Mouse (Mus musculus): ENCODE measurements around the gene Sfxn2. TPM values are rescaled to one million over a fixed set of nuclear protein-coding genes. Genes with fewer than 3 reads are reported as not detected.

Gene Sfxn2
- 8.8 and 10.9 TPM in 2 replicates for polyA plus RNA-seq (2015; fragmentation: Nextera tagmentation; extraction: Ambion mirVana)

DNA sequence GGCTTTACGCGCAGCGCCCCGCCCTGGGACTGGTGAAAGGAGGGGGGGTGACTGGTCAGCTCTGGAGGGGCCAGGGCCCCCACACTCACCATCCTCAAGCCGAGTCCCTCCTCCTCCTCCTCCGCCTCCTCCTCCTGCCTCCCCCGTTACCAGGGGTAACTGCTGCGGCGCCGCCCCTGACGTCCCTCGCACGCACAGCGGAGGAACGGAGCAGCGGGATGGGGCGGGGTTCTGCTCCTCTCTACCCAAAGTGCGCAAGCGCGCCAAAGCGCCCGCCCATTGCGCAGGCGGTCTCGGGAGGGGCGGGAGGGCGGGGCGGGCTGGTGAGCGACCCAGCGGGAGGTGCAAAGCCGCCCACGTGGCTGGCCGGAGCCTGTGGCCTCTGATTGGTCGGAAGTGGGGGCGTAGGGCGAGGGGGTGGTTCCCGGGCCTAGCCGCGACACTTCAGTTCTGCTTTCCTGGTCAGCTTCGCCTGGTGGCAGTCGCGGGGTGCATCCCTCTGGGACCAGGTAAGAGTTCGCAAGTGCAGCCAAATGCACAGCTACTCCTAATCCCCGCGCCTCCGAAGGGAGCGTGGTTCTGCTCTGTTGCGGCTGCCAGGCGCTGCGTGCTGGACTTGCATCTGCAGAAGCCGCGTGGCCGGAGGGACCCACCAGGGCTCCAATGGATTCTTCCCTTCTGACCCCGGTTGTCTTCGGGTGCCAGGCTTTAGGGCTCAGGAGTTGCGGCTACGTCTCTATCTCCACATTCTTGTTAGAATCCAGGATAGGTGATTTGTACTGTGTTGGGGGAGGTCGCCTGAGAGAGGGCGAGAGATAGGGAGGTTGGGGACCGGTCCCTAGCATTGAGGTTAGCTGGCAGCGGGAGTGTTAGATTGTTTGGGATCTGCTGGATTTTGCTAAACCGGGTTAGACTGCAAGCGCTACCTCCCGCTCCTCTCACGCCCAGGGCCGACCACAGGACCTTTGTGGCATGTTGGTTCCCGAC, at the start of gene Sfxn2, which contains the start of gene Arl3:
Sfxn2 (plus strand) TSS at position 415 of the 987 bp plus-strand sequence.
Arl3 (minus strand) TSS at position 248 of the 987 bp plus-strand sequence.
- no peaks in the 10 kb centered on the region for H3K27me3 ChIP-seq
- ATAC-seq (replicated peaks; ENCODE audit: insufficient number of reproducible peaks, insufficient read depth, low FRiP score, low read depth) = peak; percentile 96
- H3K36me3 ChIP-seq = no peaks in the 10 kb centered on the region
- no peaks in the 10 kb centered on the region for H3K9me3 ChIP-seq (replicated peaks)
- H3K27ac ChIP-seq = peak within 1 kb of the TSS; percentile 85
- under 1% methylated on average over 66 of the region's 67 CpGs for WGBS
- peak within 1 kb of the TSS; percentile 68 for H3K4me3 ChIP-seq
- H3K4me1 ChIP-seq (replicated peaks) = peaks cover 21% of the 10 kb centered on the region
- peak within 1 kb of the TSS; percentile 89 for H3K4me2 ChIP-seq
- H3K9ac ChIP-seq = peak within 1 kb of the TSS; percentile 70

- Histone ChIP-seq H3K36me3 (no peaks in the 10 kb centered on the region), H3K9me3 (replicated peaks) (no peaks in the 10 kb centered on the region), H3K9ac (peak overlapping the region; percentile 38), H3K4me2 (peak overlapping the region; percentile 70), H3K27me3 (no peaks in the 10 kb centered on the region), H3K4me1 (replicated peaks) (peaks cover 79% of the 10 kb centered on the region), H3K4me3 (peak overlapping the region; percentile 31), H3K27ac (peak overlapping the region; percentile 81)
- 9% methylated on average over 20 of the region's 20 CpGs for WGBS
- peak; percentile 77 for ATAC-seq (replicated peaks; ENCODE audit: insufficient number of reproducible peaks, insufficient read depth, low FRiP score, low read depth)
Observed at GRCm38 (mm10) chr19:46523480-46524151, 49.5 kb upstream of the Sfxn2 start.

- H3K9ac ChIP-seq = peak overlapping the region; percentile 38
- WGBS = 8% methylated on average over 6 of the region's 6 CpGs
- no peaks in the 10 kb centered on the region for H3K36me3 ChIP-seq
- H3K27ac ChIP-seq = peak overlapping the region; percentile 81
- H3K4me1 ChIP-seq (replicated peaks) = peaks cover 79% of the 10 kb centered on the region
- no peak for ATAC-seq (replicated peaks; ENCODE audit: insufficient number of reproducible peaks, insufficient read depth, low FRiP score, low read depth)
- no peaks in the 10 kb centered on the region for H3K27me3 ChIP-seq
- peak overlapping the region; percentile 31 for H3K4me3 ChIP-seq
- peak overlapping the region; percentile 70 for H3K4me2 ChIP-seq
- no peaks in the 10 kb centered on the region for H3K9me3 ChIP-seq (replicated peaks)
Observed at GRCm38 (mm10) chr19:46524152-46524544, 49.0 kb upstream of the Sfxn2 start.

GRCm38 (mm10) chr19:46524601-46525321, 48.4 kb upstream of the Sfxn2 start:
- Histone ChIP-seq H3K9me3 (replicated peaks) (no peaks in the 10 kb centered on the region), H3K36me3 (no peaks in the 10 kb centered on the region), H3K27ac (peak overlapping the region; percentile 81), H3K27me3 (no peaks in the 10 kb centered on the region), H3K4me3 (peak overlapping the region; percentile 31; the same call in 1 of the 2 replicates), H3K4me2 (peak overlapping the region; percentile 70), H3K9ac (peak overlapping the region; percentile 38; the same call in 1 of the 2 replicates), H3K4me1 (replicated peaks) (peaks cover 81% of the 10 kb centered on the region)
- ATAC-seq (replicated peaks; ENCODE audit: insufficient number of reproducible peaks, insufficient read depth, low FRiP score, low read depth) = 0 out of 2 replicates have a peak, but pooled peaks have one; percentile 5
- 28% methylated on average over 14 of the region's 14 CpGs for WGBS

- Histone ChIP-seq H3K4me2 (no peak overlapping the region), H3K27ac (peak overlapping the region; percentile 81), H3K36me3 (no peaks in the 10 kb centered on the region), H3K9me3 (replicated peaks) (no peaks in the 10 kb centered on the region), H3K27me3 (no peaks in the 10 kb centered on the region), H3K9ac (no peak overlapping the region), H3K4me1 (replicated peaks) (peaks cover 91% of the 10 kb centered on the region), H3K4me3 (no peak overlapping the region)
- no peak for ATAC-seq (replicated peaks; ENCODE audit: insufficient number of reproducible peaks, insufficient read depth, low FRiP score, low read depth)
- WGBS = 51% methylated on average over 10 of the region's 10 CpGs
Observed at GRCm38 (mm10) chr19:46525691-46526631, 47.2 kb upstream of the Sfxn2 start.

DNA sequence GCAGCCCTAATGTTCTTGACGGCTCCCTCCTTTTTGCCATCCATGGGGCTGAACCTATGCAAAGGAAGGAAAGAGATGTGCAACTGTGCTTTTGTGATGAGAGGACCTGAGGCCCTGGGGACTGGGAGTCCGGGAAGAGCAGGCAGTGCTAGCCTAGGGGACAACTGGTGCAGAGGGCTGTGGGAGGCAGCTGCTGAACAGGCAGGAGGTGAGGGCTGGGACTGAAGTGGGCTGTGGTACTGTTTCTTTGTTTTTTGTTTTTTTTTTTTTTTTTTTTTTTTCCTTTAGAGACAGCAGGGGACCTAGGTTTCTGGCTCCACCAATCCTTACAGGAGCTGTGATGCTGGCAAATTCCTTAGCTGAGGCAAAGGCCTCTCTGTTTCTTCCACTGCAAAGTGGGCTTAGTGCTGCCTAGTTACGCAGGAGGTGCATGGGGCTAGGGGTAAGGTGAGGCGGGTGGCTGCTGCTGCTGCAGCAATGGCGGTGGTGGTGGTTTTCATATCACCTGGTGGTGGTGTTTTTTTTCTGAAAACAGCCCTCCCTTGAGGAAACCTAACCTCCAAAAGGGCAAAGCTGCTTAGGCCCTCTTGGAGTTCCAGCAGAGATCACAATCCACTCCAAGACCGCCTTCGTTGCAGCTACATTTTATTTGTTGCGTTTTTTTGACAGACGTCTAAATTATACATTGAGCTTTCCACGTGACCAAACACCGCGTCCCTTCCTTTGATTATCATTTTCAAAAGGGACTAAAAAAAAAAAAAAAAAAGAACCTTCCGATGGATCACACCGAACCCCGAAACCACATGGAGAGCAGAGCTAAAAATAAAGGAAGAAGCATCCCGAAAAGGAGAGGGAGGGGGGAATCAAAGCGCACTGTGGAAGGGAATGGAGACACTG, 45.3 kb upstream of the Sfxn2 start:
- no peaks in the 10 kb centered on the region for H3K9me3 ChIP-seq (replicated peaks)
- H3K9ac ChIP-seq = no peak overlapping the region
- H3K27me3 ChIP-seq = no peaks in the 10 kb centered on the region
- peaks cover 98% of the 10 kb centered on the region for H3K4me1 ChIP-seq (replicated peaks)
- H3K4me3 ChIP-seq = peak overlapping the region; percentile 40
- peak overlapping the region; percentile 69 for H3K4me2 ChIP-seq
- WGBS = 20% methylated on average over 17 of the region's 17 CpGs
- peak overlapping the region; percentile 98 for H3K27ac ChIP-seq
- ATAC-seq (replicated peaks; ENCODE audit: insufficient number of reproducible peaks, insufficient read depth, low FRiP score, low read depth) = no peak
- H3K36me3 ChIP-seq = no peaks in the 10 kb centered on the region

- peak; percentile 72 for ATAC-seq (replicated peaks; ENCODE audit: insufficient number of reproducible peaks, insufficient read depth, low FRiP score, low read depth)
- no peaks in the 10 kb centered on the region for H3K27me3 ChIP-seq
- peak overlapping the region; percentile 69 for H3K4me2 ChIP-seq
- H3K36me3 ChIP-seq = no peaks in the 10 kb centered on the region
- no peaks in the 10 kb centered on the region for H3K9me3 ChIP-seq (replicated peaks)
- peak overlapping the region; percentile 54 for H3K9ac ChIP-seq
- peaks cover 98% of the 10 kb centered on the region for H3K4me1 ChIP-seq (replicated peaks)
- peak overlapping the region; percentile 98 for H3K27ac ChIP-seq
- H3K4me3 ChIP-seq = peak overlapping the region; percentile 40
- 1% methylated on average over 20 of the region's 20 CpGs for WGBS
Observed at GRCm38 (mm10) chr19:46528529-46529213, 44.5 kb upstream of the Sfxn2 start.

- peak overlapping the region; percentile 54 for H3K9ac ChIP-seq
- H3K9me3 ChIP-seq (replicated peaks) = no peaks in the 10 kb centered on the region
- peaks cover 86% of the 10 kb centered on the region for H3K4me1 ChIP-seq (replicated peaks)
- peak overlapping the region; percentile 98 for H3K27ac ChIP-seq
- H3K4me3 ChIP-seq = no peak overlapping the region
- 24% methylated on average over 13 of the region's 13 CpGs for WGBS
- peak overlapping the region; percentile 69 for H3K4me2 ChIP-seq
- H3K27me3 ChIP-seq = no peaks in the 10 kb centered on the region
- no peak for ATAC-seq (replicated peaks; ENCODE audit: insufficient number of reproducible peaks, insufficient read depth, low FRiP score, low read depth)
- H3K36me3 ChIP-seq = no peaks in the 10 kb centered on the region
Observed at GRCm38 (mm10) chr19:46529601-46530448, 43.3 kb upstream of the Sfxn2 start.
